Mouse (Mus musculus) embryo, embryonic 10 days (tissue): ENCODE results near the gene Dusp27.
A peak's percentile ranks its signal among the peaks of the same experiment; 100 is the strongest.
"Not testable (repeated sequence)": the region's sequence is repeated elsewhere in the genome, so short reads cannot be mapped to it uniquely, and the experiment has no call there.

Source experiments
- DNase-seq: peaks from one replicate; pipeline ENCODE4 v3.0.0-alpha.2; 2015; ENCODE audit warnings: low spot score

Gene Dusp27

GRCm38 (mm10) chr1:166142369-166142768 is 14.6 kb upstream of the Dusp27 start:
- no peak for DNase-seq

- not testable (repeated sequence) for DNase-seq
Observed at GRCm38 (mm10) chr1:166141868-166142267, 14.1 kb upstream of the Dusp27 start.

GRCm38 (mm10) chr1:166139620-166140184 is 12.0 kb upstream of the Dusp27 start:
- DNase-seq: no peak

- DNase-seq: no peak
Observed at GRCm38 (mm10) chr1:166139113-166139512, 11.4 kb upstream of the Dusp27 start.

GRCm38 (mm10) chr1:166138136-166138535 is 10.4 kb upstream of the Dusp27 start:
- DNase-seq: peak; percentile 49

- DNase-seq: no peak
Observed at GRCm38 (mm10) chr1:166137244-166137938, 9.7 kb upstream of the Dusp27 start.

- DNase-seq: no peak
Observed at GRCm38 (mm10) chr1:166135091-166135740, 7.5 kb upstream of the Dusp27 start.

GRCm38 (mm10) chr1:166132367-166132766 is 4.6 kb upstream of the Dusp27 start:
- DNase-seq: no peak

- no peak for DNase-seq
Observed at GRCm38 (mm10) chr1:166130224-166130860, 2.6 kb upstream of the Dusp27 start, which contains the start of gene Gpa33. TSS of gene Gpa33 (plus strand) at chr1:166130238.

- no peak for DNase-seq
Observed at GRCm38 (mm10) chr1:166128551-166128950, 829 bp upstream of the Dusp27 start.

GRCm38 (mm10) chr1:166126795-166127194 is 927 bp downstream of the Dusp27 start:
- DNase-seq: no peak

- DNase-seq: no peak
Observed at GRCm38 (mm10) chr1:166126290-166126689, 1.4 kb downstream of the Dusp27 start.

GRCm38 (mm10) chr1:166124932-166125593 is 2.7 kb downstream of the Dusp27 start:
- no peak for DNase-seq

- no peak for DNase-seq
Observed at GRCm38 (mm10) chr1:166123751-166124150, 4.0 kb downstream of the Dusp27 start.

- no peak for DNase-seq
Observed at GRCm38 (mm10) chr1:166123045-166123444, 4.7 kb downstream of the Dusp27 start.

- DNase-seq: no peak
Observed at GRCm38 (mm10) chr1:166122114-166122513, 5.6 kb downstream of the Dusp27 start.

- DNase-seq: no peak
Observed at GRCm38 (mm10) chr1:166117866-166118639, 9.7 kb downstream of the Dusp27 start.

- DNase-seq: no peak
Observed at GRCm38 (mm10) chr1:166115719-166116118, 12.0 kb downstream of the Dusp27 start.

GRCm38 (mm10) chr1:166114986-166115385 is 12.7 kb downstream of the Dusp27 start:
- no peak for DNase-seq

- no peak for DNase-seq
Observed at GRCm38 (mm10) chr1:166105464-166105863, 22.3 kb downstream of the Dusp27 start.

GRCm38 (mm10) chr1:166104858-166105257 is 22.9 kb downstream of the Dusp27 start:
- DNase-seq: no peak
